Mouse (Mus musculus) midbrain, embryonic 11.5 days (tissue): ENCODE data around the gene Slc19a1. TPM values are rescaled to one million over a fixed set of nuclear protein-coding genes. Genes with fewer than 3 reads are reported as not detected.

Source experiments
- ATAC-seq: fragments of 200-750 bp; cut with Nextera tagmentation; 2 replicates; pipeline ENCODE4 v1.8.0; 2017; ENCODE audit warnings: moderate TSS enrichment, moderate library complexity; ENCODE audit not compliant: low FRiP score
- DNase-seq: peaks from one replicate; pipeline ENCODE4 v3.0.0; 2015; ENCODE audit warnings: low spot score; ENCODE audit errors: missing footprints
- H3K27ac ChIP-seq: fragments of 300-500 bp; sonication (generic); 2 replicates; pipeline ENCODE4 v1.5.1; 2014; ENCODE audit warnings: low read depth, low read length
- H3K27me3 ChIP-seq: fragments of 300-500 bp; sonication (generic); 2 replicates; pipeline ENCODE4 v1.6.1; 2014; ENCODE audit warnings: mild to moderate bottlenecking, low read length, moderate library complexity, mixed read lengths; ENCODE audit not compliant: control insufficient read depth, insufficient read depth
- H3K36me3 ChIP-seq: fragments of 300-500 bp; sonication (generic); 2 replicates; pipeline ENCODE4 v1.6.1; 2014; ENCODE audit warnings: mild to moderate bottlenecking, low read length, moderate library complexity, mixed read lengths; ENCODE audit not compliant: control insufficient read depth, insufficient read depth
- H3K4me1 ChIP-seq: fragments of 300-500 bp; sonication (generic); 2 replicates; pipeline ENCODE4 v1.6.1; 2014; ENCODE audit warnings: low read length; ENCODE audit not compliant: control insufficient read depth, insufficient read depth
- H3K4me2 ChIP-seq: fragments of 300-500 bp; sonication (generic); 2 replicates; pipeline ENCODE4 v1.6.1; 2014; ENCODE audit warnings: mild to moderate bottlenecking, moderate library complexity
- H3K4me3 ChIP-seq: fragments of 300-500 bp; sonication (generic); 2 replicates; pipeline ENCODE4 v1.5.1; 2014; ENCODE audit warnings: low read depth, low read length
- H3K9ac ChIP-seq: fragments of 300-500 bp; sonication (generic); 2 replicates; pipeline ENCODE4 v1.6.1; 2014; ENCODE audit warnings: low read length
- H3K9me3 ChIP-seq: fragments of 300-500 bp; sonication (generic); 2 replicates; pipeline ENCODE4 v1.6.1; 2016; ENCODE audit warnings: low read length; ENCODE audit not compliant: control insufficient read depth
- WGBS: fragments of 180-500 bp; shearing (Covaris S2); extraction: QIAGEN DNeasy Blood & Tissue Kit; methylation state at CpG from one replicate; pipeline ENCODE4 v1.1.7; 2014; 5-methylcytosine and 5-hydroxymethylcytosine counted together
- polyA plus RNA-seq: library from polyadenylated mRNA; unstranded; fragments of >200 nt; fragmentation: Nextera tagmentation; extraction: Ambion mirVana; gene quantifications from 2 replicates; pipeline ENCODE4 v1.2.1, GENCODE M21; 2014

Slc19a1 gene
- polyA plus RNA-seq, 1 experiment from 2014 or later: 29.5 TPM

DNA sequence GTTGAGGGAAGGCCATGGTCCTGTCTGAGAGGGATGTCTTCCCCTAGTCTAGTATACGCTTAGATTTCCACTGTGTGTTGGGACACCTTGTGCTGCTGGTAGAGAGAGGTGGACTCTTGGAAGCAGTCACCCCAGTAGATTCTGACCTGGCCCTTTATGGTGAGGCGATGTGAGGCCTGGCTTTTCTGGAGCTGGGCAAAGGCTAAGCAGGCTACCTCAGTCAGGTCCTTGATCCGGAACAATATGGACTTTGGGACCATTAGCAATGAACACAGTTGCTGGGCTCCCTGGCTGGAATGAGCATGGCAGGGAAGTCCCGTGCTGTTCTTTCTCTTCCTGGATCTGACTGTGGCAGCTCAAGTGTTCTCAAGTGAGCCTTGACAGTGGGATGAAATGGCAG, 2.3 kb upstream of the Slc19a1 start:
- 91% methylated on average over 4 of the region's 4 CpGs for WGBS
- no peak overlapping the region for H3K4me2 ChIP-seq
- no peak overlapping the region for H3K4me3 ChIP-seq
- peaks cover 15% of the 10 kb centered on the region for H3K4me1 ChIP-seq
- ATAC-seq (no peak), DNase-seq (peak; percentile 35)
- no peaks in the 10 kb centered on the region for H3K9me3 ChIP-seq
- no peaks in the 10 kb centered on the region for H3K36me3 ChIP-seq
- no peak overlapping the region for H3K9ac ChIP-seq
- no peak overlapping the region for H3K27ac ChIP-seq
- no peaks in the 10 kb centered on the region for H3K27me3 ChIP-seq

DNA sequence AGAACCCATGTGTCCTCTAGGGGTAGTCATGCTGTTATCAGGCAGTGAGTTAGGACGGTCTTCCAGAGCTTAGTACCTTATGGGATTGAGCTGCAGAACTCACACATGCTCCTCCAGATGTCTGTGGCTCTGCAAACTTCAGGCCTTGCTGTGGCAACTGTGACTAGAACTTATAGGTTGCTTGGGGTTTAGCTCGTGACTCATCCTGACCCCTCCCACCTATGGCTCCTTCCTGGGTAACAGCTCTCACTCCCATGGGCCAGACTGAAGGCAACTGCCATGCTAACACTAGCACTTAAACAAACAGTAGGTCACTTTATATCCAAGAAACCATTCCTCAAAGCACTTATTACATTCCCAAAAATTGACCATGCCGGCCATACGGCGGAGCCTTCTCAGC, 1.4 kb upstream of the Slc19a1 start:
- peak; percentile 71 for DNase-seq
- Histone ChIP-seq H3K27me3 (no peaks in the 10 kb centered on the region), H3K27ac (no peak overlapping the region), H3K9ac (no peak overlapping the region), H3K36me3 (no peaks in the 10 kb centered on the region), H3K4me3 (no peak overlapping the region), H3K4me1 (peaks cover 15% of the 10 kb centered on the region), H3K4me2 (no peak overlapping the region), H3K9me3 (no peaks in the 10 kb centered on the region)
- ATAC-seq: no peak
- WGBS: 93% methylated on average over 5 of the region's 5 CpGs

DNA sequence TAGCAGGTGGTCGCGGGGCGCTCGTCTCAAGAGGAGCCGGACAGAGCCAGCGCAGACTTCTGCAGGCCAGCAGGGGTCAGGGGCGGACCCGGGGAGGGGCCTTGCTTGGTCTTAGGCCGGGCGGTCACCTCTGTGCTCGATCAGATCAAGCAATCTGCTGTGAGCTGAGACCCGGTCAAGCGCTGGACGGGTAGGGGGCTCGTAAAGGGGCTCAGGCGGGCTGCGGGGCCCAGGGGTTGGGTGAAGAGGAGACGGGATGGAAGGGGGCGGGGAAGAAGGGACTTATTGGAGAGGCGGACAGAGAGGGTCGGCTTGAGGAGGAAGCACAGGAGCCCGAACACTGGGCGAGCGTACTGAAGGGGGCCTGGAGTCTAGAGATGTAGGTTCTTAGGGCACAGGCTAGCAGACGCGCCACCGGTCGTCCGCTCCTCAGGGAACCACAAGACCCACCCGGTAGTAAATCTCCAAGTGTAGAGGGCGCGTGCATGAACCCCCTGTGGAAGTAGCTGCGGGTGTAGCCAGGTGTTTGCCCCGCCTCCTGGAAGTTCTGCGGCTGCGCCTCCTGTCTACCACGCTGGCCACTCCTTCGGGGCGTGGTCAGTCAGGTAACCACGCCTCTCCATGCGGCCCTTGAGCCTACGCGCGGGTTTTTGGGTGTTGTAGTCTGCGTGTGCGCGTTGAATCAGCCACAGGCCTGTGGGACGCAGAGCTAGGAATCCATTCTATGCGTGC, 716 bp downstream of the Slc19a1 start:
- Histone ChIP-seq H3K4me2 (peak overlapping the region; percentile 81), H3K9ac (peak overlapping the region; percentile 72), H3K4me3 (peak overlapping the region; percentile 69), H3K36me3 (no peaks in the 10 kb centered on the region), H3K4me1 (peaks cover 15% of the 10 kb centered on the region), H3K27me3 (no peaks in the 10 kb centered on the region), H3K27ac (peak overlapping the region; percentile 40; the same call in 1 of the 2 replicates), H3K9me3 (no peaks in the 10 kb centered on the region)
- DNase-seq: peak; percentile 100
- under 1% methylated on average over 49 of the region's 49 CpGs for WGBS
- peak; percentile 92 for ATAC-seq

DNA sequence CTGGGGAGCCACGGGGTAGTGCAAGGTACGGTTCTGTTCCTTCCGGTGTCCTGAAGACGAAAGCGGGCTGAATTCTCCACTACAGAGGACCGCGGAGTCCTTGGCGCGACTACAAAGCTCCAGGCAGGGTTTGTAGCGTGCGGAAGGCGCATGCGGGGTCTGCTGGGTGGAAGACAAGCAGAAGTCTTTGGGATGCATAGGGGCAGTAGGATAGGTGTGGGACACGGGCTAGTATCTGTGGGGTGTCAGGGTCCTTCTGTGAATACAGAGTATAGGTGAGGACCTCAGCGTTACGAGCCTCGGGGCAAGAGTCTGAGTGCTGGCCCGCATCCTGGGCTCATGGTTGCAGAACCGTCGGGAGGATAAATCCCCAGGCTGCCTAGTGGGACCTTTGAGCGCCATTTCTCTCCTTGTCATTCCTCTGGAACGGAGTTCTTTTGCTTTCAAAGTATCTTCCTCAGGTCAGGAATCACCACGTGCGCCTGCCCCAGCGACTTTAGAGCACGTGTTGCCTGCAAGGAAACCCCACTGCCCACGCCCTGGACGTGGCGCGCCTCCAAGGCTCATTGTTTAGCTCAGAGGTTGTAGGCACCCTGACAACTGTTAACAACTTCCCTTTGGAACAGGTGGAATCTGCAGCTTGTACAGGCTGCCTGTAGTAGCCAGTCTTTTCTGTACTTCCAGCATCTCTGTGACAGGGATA, 1.4 kb downstream of the Slc19a1 start:
- H3K4me1 ChIP-seq: peaks cover 15% of the 10 kb centered on the region
- DNase-seq (no peak), ATAC-seq (peak; percentile 72)
- under 1% methylated on average over 30 of the region's 30 CpGs for WGBS
- H3K4me3 ChIP-seq: peak overlapping the region; percentile 69
- H3K9ac ChIP-seq: peak overlapping the region; percentile 72
- H3K4me2 ChIP-seq: peak overlapping the region; percentile 81
- no peak overlapping the region for H3K27ac ChIP-seq
- no peaks in the 10 kb centered on the region for H3K27me3 ChIP-seq
- H3K36me3 ChIP-seq: no peaks in the 10 kb centered on the region
- H3K9me3 ChIP-seq: no peaks in the 10 kb centered on the region

DNA sequence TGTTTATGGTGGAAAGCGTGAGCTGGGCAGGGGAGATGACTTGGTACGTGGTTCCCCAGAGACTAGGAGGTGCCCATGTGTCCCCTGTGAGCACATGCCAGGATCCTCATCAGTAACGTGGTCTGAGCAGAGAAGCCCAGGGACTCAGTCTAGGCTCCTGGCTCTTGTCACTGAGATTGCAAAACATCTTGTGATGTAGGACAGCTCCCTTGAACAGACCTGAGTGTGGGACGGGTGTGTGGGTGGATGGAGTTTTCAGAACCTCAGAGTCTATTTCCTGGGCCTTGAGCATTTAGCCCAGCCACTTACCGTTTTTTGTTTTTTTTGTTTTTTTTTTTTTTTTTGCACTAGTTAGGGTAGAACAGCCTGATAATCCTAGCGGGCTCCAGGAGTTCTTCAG, 3.4 kb downstream of the Slc19a1 start:
- Histone ChIP-seq H3K9ac (no peak overlapping the region), H3K9me3 (no peaks in the 10 kb centered on the region), H3K4me1 (peaks cover 15% of the 10 kb centered on the region), H3K4me3 (no peak overlapping the region), H3K27me3 (no peaks in the 10 kb centered on the region), H3K36me3 (peaks cover 6% of the 10 kb centered on the region; the same call in 1 of the 2 replicates), H3K27ac (no peak overlapping the region), H3K4me2 (no peak overlapping the region)
- ATAC-seq (no peak), DNase-seq (peak; percentile 37)
- 87% methylated on average over 6 of the region's 6 CpGs for WGBS

DNA sequence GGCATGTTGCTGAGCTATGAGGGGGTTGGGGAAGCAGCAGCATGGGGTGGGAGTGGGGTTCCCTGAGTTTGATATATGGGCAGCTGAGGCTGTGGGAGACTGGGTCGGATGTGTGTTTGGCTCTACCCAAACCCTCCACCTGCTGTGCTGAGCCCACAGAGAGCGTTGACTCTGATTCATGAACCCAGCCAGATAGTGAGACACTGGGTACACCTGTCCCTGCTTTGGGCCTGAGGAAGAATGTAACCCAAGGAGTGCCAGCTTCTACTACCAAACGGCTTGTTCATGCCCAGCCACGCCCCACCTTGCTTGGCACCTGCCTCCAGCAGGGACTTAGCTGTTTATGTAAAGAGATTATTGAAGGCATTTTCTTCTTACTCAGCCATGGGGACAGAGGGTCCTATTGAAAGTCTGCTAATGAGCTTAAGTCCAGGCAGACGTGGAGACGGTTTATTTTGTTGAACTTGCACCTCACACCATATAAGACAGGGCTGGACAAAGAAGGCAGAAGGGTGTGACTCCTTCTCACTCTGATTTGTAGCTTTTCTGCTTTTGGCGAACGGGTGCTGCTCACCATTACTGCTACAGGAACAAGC, 6.6 kb downstream of the Slc19a1 start:
- no peak overlapping the region for H3K4me2 ChIP-seq
- DNase-seq (no peak), ATAC-seq (no peak)
- no peak overlapping the region for H3K9ac ChIP-seq
- peaks cover 17% of the 10 kb centered on the region for H3K36me3 ChIP-seq
- H3K9me3 ChIP-seq: no peaks in the 10 kb centered on the region
- no peak overlapping the region for H3K27ac ChIP-seq
- peaks cover 7% of the 10 kb centered on the region for H3K4me1 ChIP-seq
- no peak overlapping the region for H3K4me3 ChIP-seq
- no peaks in the 10 kb centered on the region for H3K27me3 ChIP-seq
- 66% methylated on average over 8 of the region's 8 CpGs for WGBS

DNA sequence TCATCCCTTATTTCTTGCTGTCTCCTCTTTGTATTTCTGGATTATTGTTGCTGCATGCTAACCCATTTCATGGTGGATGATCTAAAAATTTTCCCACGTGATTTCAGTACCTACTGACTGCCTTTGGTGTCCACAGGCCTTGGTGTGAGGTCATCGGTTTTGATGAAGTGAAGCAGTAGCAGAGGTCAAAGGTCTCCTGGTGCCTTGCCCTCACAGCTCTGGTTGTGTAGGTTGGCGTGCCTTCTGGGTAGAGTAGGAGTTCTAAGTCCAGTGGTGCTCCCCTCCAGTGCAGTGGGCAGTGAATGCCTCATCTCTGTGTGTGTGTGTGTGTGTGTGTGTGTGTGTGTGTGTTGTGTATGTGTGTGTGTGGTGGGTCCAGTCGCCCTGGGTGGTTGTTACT, 16.2 kb downstream of the Slc19a1 start:
- WGBS: 86% methylated on average over 4 of the region's 4 CpGs
- no peaks in the 10 kb centered on the region for H3K27me3 ChIP-seq
- H3K36me3 ChIP-seq: peaks cover 7% of the 10 kb centered on the region; the same call in 1 of the 2 replicates

DNA sequence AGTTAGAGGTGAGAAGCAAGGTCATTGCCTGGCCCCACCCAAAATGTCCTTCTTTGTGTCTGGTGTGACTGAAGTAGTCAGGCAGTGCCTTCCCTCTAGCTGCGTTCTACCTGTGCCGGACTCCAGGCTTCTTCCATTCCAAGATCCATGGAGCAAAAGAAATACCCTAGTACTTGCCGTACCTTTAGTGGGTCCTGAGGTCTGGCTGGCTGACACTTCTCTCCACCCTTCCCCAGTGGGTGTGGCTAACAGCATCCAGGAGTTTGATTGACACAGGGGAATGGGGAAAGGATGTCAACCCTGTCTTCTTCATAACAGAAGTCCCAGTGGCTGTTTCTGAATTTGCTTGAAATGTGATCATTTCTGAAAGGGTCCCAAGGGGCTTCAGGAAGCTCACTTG, 16.6 kb downstream of the Slc19a1 start:
- Histone ChIP-seq H3K9me3 (no peaks in the 10 kb centered on the region), H3K36me3 (peaks cover 7% of the 10 kb centered on the region; the same call in 1 of the 2 replicates), H3K27ac (no peak overlapping the region), H3K27me3 (no peaks in the 10 kb centered on the region), H3K4me2 (no peak overlapping the region), H3K9ac (no peak overlapping the region), H3K4me1 (peaks cover 5% of the 10 kb centered on the region; the same call in 1 of the 2 replicates), H3K4me3 (no peak overlapping the region)
- DNase-seq (peak; percentile 72), ATAC-seq (no peak)
- 94% methylated on average over 3 of the region's 3 CpGs for WGBS

More for the DNA sequence above, 16.2 kb downstream of the Slc19a1 start:
- H3K9ac ChIP-seq: no peak overlapping the region
- no peaks in the 10 kb centered on the region for H3K9me3 ChIP-seq
- DNase-seq (peak; percentile 8), ATAC-seq (no peak)
- H3K4me1 ChIP-seq: peaks cover 5% of the 10 kb centered on the region; the same call in 1 of the 2 replicates
- no peak overlapping the region for H3K27ac ChIP-seq
- no peak overlapping the region for H3K4me2 ChIP-seq
- no peak overlapping the region for H3K4me3 ChIP-seq

DNA sequence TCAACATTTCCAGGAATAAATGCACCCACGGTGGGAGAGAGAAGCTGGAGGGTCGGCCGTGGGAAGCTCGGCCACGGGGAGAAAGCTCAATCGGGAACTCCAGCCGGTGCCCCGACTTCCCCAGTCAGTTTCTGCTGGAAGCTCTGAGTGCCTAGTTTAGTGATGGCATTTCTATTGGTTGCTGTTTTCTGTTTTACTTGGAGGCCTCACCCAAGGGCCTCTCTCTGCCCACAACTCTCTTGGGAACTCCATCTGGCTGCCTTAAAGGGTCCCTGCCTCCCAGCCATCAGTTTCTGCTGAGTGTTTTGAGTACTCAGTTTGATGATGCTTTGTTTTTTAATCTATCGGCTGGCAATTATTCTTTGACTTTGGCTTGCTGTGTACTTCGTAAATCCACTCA, 24.7 kb downstream of the Slc19a1 start:
- Histone ChIP-seq H3K27ac (no peak overlapping the region), H3K9ac (no peak overlapping the region), H3K36me3 (no peaks in the 10 kb centered on the region), H3K4me1 (peaks cover 5% of the 10 kb centered on the region; the same call in 1 of the 2 replicates), H3K4me2 (no peak overlapping the region), H3K27me3 (no peaks in the 10 kb centered on the region), H3K9me3 (no peaks in the 10 kb centered on the region), H3K4me3 (no peak overlapping the region)
- DNase-seq (no peak), ATAC-seq (no peak)
- 86% methylated on average over 10 of the region's 10 CpGs for WGBS
